Mouse (Mus musculus) A20 (cell line): ENCODE data around the gene Brip1.
"Not testable (repeated sequence)": the region's sequence is repeated elsewhere in the genome, so short reads cannot be mapped to it uniquely, and the experiment has no call there.

ENCODE experiments used
- DNase-seq: peaks from one replicate; pipeline ENCODE4 v3.0.0-alpha.2; 2011; ENCODE audit warnings: low read depth, low spot score

The Brip1 gene

DNA sequence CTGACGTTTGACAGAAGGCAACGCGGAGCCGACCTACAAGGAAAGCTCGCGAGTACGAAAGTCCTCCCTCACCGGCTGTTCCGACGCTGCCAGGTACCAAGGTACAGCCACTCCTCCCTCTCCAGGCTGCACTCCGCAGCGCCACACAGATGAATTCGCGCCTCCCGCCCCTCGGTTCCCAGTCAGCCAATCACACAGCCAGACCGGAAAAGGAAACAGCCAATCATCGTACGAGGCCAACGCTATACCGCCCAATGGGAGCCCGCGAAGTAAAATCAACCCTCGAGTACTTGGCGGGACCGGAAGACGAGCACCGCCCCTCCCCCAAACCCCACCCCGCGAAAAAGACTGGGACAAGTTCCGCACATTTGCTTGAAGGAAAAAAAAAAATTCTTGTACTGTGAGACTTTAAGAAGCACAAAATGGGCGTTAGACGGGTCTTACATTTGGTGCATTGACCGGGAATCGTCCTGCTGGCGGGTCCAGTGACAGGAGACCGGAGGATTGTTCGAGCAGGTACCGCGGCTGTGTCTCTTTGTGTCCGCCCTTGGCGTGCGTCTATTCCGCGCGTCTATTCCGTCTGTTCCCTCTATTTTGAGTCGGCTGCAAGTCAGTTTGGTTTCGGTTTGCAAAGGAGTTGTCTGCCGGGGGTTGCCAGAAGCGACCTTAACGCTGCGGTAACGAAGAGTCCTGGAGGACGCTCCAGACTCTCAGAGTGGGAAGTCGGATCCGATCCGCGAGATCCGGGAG is at the start of gene Brip1:
Brip1 (minus strand) TSS at position 157 of the 750 bp plus-strand sequence.
- peak; percentile 98 for DNase-seq

DNA sequence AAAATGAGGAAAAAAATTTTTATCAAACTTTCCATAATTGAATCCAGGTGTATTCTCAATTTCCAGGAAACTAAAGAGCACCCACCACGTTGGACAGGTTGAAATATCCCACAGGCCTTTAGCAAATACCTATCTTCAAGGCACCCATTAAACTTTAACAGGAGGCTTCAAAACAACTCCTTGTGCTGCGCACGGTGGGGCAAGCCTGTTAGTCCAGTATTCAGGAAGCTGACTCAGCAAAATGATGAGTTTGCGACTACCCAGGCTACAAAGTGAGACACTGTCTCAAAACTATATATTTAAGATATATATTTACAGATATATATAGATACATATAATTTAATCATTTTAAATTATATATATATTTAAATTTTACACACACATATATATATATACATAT is 31.5 kb upstream of the Brip1 start:
- DNase-seq, result no peak

DNA sequence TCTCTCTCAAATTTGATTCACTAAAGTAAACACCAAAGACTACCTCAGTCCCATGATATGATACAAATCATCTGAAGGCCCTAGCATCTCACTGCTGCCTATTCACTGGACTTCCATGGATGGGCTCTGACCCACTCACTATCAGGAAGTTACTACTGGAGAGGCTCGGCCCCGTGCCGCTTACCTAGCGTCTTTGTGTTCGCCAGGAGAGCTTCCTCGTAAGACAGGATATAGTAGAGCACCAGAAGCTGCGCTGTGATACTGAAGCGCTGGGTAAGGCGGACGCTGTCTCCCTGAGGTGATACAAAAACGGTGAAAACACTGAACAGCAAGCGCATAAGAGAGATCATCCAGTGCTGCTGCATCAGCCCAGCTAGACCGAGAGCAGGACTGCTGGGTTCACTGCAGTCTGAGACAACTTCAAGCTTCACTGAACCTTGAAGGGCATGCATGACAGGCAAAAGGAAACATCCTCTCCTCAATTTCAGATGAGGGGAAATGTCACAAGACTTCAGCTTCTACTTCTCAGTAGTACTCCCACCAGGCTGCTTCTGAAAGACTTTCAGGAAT is 30.9 kb upstream of the Brip1 start:
- peak; percentile 72 for DNase-seq

DNA sequence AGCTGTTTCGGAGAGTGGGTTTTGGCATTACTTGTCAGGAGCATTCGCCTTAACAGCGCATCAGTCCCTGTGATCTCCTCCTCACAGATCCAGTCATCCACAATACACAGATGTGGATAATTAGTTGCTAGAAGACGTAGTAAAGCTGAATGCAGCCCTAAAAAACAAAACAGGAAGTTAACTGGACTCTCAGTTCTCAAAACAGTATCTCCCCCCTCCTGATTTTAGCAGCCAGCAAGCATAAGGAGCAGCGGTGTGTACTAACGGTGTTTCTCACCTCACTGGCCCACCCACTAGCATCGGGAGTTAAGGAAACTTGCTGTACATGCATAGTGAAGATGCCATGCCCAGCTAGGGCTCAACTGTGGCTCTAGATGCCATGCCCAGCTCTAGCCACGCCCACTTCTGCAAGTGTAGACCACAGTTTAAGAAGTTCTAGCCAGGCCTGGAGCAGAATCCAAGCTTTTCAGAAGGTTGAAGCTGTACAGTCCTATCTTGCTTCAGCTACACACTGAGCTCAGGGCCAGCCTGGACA is 25.7 kb upstream of the Brip1 start:
- peak; percentile 77 for DNase-seq

DNA sequence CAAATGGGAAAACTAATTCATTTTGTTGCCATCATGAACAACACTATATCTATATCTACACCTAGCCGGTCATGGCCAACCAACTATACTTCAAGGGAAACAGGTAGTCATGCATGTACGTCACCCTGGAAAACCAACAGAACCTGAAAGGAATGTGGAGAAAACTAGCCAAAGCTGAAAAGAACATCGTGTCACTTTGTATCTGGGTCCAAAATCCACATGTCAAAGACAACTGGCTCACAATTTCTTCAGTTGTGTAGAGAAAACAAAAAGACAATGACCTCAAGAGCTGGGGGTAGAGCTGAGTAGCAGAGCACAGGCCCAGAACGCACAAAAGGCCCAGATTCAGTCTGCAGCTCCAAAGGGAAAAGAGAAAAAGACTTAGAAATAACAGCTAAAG is 24.8 kb upstream of the Brip1 start:
- DNase-seq, result no peak

DNA sequence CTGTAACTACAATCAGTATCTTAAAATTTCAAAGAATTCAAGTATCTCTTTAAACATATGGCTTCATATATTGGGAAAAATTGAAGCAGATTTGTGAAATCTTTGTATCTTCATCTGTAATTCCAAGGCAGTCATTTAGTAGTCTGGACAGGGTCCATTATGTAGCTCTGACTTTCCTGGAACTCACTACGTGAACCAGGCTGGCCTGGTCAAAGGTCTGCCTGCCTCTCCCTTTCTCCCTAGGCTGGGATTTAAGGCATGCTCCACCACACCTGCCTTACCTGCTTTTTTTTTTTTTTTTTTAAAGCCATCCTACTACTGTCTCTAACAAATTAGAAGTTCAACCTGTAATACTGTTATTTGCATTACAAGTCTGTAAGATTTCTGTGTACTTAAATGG is 10.8 kb upstream of the Brip1 start:
- no peak for DNase-seq

DNA sequence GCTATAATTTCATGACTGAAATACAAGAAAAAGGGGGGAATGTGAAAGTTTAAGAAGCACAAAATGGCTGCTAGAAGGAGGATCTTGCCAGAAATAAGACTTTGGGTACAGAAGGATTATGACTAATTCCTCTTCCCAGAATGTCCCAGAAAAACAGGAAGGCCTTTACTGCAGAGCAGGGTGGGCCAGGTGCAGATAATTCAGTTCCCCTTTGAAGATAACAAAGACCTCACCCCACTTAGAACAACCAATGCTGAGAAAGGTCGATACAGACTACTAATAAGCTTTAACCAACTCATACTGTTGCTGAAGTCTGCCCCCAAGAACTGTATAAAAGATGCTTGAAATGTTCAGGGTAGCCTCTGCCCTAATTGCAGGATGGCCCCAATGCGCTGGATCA is 8.1 kb upstream of the Brip1 start:
- DNase-seq, result no peak

DNA sequence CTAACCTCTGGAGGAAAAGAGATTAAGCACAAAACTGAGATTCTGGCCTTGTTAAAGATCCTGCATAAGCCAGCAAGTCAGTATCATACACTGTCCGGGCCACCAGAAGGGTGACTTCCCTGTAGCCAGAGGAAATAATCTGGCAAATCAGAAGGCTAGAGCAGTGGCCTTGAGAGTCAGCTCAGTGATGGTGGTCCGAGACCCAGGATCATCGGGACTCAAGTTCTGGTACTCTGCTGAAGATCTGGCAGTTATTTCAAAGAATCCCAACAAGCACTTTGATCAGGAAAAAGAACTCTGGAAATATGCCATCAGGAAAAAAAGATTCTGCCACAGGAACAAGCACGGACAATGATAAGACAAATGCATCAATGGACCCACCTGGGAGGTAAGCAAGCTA is 4.9 kb upstream of the Brip1 start:
- DNase-seq, result no peak

DNA sequence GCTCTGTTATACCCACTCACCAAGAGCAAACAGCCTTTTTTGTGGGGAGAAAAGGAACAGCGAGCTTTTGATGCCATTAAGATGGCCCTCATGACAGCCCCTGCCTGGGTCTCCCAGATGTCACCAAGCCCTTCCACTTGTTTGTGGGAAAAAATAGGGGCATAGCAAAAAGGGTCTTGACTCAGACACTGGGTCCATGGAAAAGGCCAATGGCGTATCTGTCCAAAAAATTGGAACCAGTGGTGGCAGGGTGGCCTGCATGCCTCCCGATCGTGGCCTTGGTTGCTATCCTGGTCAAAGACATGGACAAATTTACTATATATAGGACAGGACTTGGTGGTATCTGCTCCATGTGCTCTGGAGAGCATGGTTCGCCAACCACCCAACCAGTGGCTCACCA is 4.0 kb upstream of the Brip1 start:
- no peak for DNase-seq

DNA sequence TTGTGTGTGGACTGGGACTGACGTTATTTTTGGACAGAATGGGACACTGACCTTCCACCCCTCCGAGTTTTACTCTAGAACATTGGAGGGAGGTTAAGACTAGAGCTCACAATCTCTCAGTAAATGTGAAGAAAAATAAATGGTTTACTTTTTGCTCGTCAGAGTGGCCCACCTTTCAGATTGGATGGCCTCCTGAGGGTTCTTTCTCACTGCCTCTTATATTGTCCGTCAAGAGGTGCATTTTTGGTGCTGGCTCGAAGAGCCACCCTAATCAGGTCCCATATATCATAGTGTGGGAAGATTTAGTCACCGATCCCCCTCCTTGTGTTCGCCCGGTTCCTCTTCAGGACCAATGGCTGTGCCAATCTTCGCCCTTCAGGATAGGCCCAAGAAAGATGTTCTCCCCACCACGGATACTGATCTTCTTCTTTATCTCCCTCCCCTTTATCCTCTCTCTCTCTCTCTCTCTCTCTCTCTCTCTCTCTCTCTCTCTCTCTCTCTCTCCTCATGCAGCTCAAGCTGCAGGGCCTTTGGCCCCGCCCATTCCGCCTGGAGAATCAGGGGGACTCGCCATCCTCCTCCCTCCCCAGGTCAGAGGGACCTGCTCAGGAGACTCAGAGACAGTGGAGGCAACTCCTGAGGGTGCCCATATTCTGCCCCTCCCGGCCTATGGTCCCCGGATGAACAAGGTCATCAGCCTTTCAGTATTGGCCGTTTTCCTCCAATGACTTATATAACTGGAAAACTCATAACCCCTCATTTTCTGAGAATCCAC is 1.1 kb upstream of the Brip1 start:
- DNase-seq, result peak; percentile 58

DNA sequence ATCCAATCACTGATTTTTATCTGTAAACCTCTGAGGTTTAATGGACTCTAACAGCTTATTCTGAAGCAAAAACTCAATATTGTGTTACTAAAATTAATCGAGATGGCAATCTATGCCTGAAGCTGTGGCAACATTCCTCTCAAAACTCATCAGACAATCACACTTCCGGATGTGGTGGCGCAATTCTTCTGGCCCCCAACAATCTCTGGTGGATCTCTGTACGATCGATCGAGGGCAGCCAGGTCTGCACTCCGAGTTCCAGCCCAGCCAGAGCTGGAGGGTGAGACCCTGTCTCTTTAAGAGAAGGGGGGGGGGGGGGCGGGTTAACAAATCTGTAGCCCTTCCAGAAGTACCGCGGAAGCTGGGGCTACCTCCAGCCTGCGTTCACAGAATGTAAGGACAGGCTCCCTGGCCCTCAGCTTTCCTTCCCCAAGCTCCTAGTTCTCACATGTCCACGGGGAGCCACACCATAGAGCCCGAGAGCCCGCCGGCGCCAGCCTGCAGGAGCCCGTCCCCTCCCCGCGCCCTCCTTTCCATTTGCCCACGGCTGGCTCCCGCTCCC is 452 bp downstream of the Brip1 start:
- no peak for DNase-seq

DNA sequence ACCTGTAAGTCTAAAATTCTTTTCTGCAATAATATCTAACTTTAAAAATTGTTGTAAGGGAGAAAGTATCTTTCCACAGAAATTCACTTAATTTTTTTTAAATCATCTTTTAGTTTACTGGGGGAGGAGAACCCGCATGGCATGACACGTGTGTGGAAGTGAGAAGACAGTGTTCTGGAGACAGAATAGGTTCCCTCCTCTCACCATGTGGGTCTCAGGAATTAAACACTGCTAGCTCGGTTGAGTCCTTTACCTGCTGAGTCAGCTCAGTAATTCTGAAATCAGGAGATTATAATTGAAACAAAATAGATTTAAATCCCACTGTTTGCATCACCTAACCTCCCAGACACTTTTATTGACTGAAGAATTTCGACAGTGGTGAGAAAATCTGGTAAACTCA is 1.3 kb downstream of the Brip1 start:
- DNase-seq, result no peak

DNA sequence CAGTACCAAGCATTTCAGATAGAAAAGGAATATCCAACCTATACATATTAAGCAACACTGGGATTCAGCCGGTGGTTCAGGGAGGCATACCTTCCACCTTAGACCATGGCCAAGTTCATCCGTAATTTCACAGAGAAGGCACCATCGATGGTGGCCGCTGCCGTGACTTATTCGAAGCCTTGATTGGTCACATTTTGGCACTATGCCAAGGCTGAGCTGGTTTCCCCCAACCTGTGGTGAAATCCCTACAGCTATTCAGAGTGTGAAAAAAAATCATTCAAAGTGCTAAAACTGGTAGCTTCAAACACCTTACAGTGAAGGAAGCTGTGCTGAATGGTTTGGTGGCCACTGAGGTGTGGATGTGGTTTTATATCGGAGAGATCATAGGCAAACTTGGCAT is 15.8 kb downstream of the Brip1 start:
- DNase-seq, result not testable (repeated sequence)

DNA sequence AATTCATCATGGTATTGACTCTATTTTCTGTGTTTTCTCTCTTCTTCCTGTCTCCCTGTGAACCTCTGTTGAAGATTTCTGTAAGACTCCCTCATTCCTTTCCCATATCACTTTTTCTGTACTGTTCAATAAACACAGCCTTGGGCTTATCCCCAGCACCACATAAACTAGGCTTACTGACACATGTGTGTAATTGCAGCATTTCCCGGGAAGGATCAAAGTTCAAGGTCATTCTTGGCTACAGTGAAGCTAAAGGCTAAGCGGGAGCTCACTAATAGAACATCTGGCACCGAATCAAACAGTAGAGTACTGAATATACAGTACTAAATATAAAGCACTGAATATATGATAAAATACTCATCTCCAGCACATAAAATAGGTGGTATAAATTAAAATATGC is 25.2 kb downstream of the Brip1 start:
- no peak for DNase-seq

DNA sequence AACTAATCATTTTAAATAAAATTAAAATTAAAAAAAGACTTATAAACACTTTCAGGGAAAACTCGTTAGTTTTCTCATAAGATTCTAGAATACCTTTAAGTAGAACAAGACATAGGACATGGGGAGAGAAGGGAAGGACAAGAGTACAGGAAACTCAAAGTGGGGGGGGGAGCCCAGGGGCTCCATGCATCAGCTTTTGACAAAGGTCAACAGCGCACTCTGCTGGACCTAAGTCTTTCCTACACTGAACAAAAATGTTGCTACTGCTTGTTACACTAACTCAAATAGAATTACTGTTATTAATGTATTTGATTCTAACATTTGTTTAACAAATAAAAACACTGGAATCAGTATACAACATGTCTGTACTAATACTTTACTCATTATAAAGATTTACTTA is 26.8 kb downstream of the Brip1 start:
- peak; percentile 70 for DNase-seq

DNA sequence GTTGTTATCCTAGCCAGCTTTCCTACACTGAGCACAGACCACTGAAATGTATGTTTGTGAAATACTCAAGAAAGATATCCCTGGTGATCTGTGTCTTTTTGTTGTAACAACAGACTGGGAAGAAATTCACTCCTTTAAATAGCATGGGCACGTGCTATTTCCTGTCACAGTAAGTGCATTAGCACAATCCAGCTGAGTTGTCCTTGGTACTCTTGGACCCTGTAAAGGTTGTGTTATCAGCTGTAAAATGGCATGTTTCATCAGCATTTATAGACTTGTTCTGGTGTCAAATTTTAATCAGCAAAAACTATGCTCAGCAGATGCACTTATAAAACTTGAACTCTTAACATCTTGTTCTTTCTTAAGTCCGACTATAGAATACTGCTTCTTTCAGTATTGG is 30.2 kb downstream of the Brip1 start:
- no peak for DNase-seq

DNA sequence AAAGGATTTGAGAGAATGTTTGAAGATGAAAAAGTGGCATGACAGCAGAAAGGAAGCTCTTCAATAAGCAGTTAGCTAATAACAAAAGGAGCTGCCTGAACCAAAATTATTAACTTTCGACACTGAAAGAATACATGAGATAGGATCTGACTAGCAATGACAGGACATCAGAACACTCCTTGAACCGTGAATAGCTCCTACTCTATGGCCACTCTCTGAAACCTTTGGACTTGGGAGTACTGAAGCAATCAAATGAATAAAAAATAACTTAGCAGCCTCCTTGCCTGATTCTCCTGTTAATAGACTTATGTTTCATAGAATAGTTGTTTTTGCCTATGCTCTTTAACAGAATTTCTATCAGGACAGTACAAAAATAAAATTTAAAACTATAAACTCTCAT is 40.7 kb downstream of the Brip1 start:
- DNase-seq, result no peak

DNA sequence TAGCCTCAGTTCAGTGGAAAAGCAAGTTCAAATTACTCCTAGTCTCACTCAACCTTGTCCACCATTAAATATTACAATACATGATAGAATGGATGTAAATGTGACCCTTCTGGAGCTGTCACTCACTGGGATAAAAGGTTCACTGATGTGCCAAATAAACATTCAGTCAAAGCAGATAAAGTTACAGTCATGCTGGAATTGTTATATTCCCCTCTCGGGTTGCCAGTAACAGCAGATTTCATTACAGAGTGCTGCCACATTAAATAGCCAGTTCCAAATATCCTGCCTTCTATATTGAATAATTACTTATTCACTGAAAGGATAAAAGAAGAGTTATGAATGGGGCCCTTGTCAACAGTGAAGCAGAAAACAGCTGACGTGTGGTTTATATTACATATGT is 42.0 kb downstream of the Brip1 start:
- DNase-seq, result no peak

DNA sequence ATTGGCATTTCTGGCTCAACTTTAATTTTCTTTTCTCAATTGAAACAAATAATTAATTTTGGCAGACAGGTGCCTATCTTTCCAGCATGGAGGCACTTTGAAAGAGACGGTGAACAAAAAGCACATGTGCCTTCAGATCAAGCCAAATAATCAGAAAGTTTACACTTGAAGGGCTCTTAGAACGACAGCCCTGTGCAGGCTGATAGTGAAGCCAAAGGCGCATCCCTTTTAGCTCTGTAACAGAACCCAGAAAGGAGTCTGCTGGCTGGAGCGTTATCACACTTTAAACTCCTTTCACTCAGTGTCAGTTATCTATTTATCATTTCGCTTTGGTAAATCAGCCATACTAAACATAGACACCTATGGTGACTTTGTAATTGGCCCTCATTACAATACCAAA is 45.4 kb downstream of the Brip1 start:
- DNase-seq, result no peak

DNA sequence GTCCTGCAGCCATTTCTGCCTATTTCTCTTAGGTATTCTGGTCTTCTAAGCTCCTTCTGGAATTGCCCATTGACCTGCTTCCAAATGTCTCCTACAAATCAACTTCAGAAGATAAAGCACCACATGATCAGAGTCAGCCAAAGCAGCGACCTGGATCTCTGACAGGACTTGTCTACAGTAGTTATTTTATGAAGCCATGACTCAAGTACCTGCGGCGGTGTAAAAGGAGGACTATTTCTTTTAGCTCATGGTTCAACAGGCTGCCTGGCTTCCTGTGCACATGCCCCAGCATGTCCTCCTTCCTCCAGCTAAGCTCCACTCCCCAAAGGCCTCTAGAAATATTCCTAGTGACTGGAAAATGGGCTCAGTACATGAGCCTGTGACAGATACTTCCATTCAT is 69.7 kb downstream of the Brip1 start:
- no peak for DNase-seq

DNA sequence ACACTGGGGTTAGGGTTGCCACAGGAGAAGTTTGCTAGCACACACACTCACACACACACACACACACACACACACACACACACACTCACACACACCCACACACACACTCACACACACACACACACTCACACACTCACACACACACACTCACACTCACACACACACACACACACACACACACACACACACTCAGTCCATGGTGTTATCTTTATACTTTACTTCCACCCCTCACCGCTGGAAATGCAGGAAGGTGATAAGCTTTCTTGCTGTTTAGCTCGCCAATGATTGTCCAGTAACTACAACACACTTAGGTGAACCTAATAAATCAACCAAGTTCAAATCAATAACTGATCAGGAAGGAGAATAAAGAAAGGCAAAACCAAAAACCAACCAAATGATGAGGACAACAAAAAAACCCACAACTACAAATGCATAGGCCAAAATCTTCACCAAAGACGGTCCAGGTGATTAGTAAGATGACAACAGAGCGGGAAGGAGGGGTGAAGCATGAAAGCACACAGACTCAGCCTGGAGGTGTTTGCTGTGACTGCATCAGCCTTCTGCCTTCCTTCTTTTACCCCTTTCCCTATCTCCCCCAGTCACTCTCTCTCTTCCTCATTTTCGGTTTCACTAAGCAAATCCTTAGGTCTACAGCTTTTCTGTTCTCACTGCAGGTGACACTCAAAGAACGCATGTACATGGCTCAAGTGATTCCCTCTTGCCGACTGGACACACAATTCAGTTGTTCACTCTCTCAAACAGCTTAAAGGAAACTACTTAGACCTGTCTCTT is 83.7 kb downstream of the Brip1 start:
- peak; percentile 74 for DNase-seq

DNA sequence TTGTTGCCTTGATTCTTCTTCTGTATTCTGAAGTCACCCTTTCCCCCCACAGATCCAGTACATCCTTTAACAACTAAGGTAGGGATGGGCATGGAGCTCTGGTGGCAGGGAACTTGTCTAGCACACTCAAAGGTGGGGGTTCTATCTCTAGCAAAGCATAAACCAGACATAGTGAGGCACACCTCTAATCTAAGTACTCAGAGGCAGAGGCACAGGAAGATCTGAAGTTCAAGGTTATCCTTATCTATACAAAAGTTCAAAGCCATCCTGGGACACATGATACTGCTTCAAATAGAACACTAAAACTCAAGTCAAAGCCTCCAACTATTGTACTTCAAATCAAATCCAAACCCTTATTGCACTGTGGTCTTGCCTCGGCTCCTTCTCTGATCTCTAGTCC is 85.0 kb downstream of the Brip1 start:
- DNase-seq, result no peak
